Mouse (Mus musculus) cerebellum, adult 11-12 months (tissue): Measurements from ENCODE around the gene Gopc.
"Not testable (repeated sequence)": the region's sequence is repeated elsewhere in the genome, so short reads cannot be mapped to it uniquely, and the experiment has no call there.

Experiments used
- DNase-seq: peaks from one replicate; pipeline ENCODE4 v3.0.0; 2022

Gopc gene

GRCm38 (mm10) chr10:52293921-52294577 lies 87.9 kb downstream of the Gopc start:
- no peak for DNase-seq

- DNase-seq, result not testable (repeated sequence)
These were observed 89.5 kb downstream of the Gopc start for GRCm38 (mm10) chr10:52292391-52292790.

GRCm38 (mm10) chr10:52289261-52289660 lies 92.7 kb downstream of the Gopc start:
- no peak for DNase-seq

GRCm38 (mm10) chr10:52287852-52288533 lies 93.9 kb downstream of the Gopc start:
- DNase-seq, result no peak
